Mouse (Mus musculus): ENCODE measurements around the gene Bmpr1b. TPM values are rescaled to one million over a fixed set of nuclear protein-coding genes. Genes with fewer than 3 reads are reported as not detected.

The Bmpr1b gene
- polyA plus RNA-seq, 2 experiments, result 8.8 to 11.7 TPM

GRCm38 (mm10) chr3:142061267-142061666 lies 108.0 kb downstream of the Bmpr1b start:
- 61% methylated on average over 5 of the region's 5 CpGs for WGBS
- ATAC-seq (ENCODE audit: low FRiP score, low read depth), result peak; percentile 15; the same call in 1 of the 2 replicates
- Histone ChIP-seq H3K9ac (ENCODE audit: low read depth, low read length, severe bottlenecking) (no peak overlapping the region), H3K27ac (replicated peaks; ENCODE audit: low read depth, low read length) (0 out of 2 replicates have a peak overlapping the region, but pooled peaks have one; percentile 9), H3K36me3 (ENCODE audit: control insufficient read depth, insufficient read depth, low read length) (no peaks in the 10 kb centered on the region), H3K9me3 (ENCODE audit: control insufficient read depth, low read length) (no peaks in the 10 kb centered on the region), H3K4me2 (replicated peaks; ENCODE audit: low read depth, low read length, severe bottlenecking) (peak overlapping the region; percentile 0; the same call in 1 of the 2 replicates), H3K4me3 (replicated peaks; ENCODE audit: low read length) (no peak overlapping the region), H3K4me1 (ENCODE audit: control insufficient read depth, insufficient read depth, low read length) (peaks cover 25% of the 10 kb centered on the region), H3K27me3 (ENCODE audit: control insufficient read depth, insufficient read depth, low read length) (no peaks in the 10 kb centered on the region)
- DNase-seq (ENCODE audit: low spot score), result peak; percentile 37
- no peak for TF ChIP-seq POLR2A (IDR thresholded peaks at IDR 0.05; ENCODE audit: borderline replicate concordance, extremely low read depth, insufficient read depth, insufficient read length)

GRCm38 (mm10) chr3:142059890-142060289 lies 109.3 kb downstream of the Bmpr1b start:
- WGBS, result 81% methylated on average over 3 of the region's 3 CpGs
- Histone ChIP-seq H3K4me3 (replicated peaks; ENCODE audit: low read length) (no peak overlapping the region), H3K27me3 (ENCODE audit: control insufficient read depth, insufficient read depth, low read length) (no peaks in the 10 kb centered on the region), H3K27ac (replicated peaks; ENCODE audit: low read depth, low read length) (no peak overlapping the region), H3K36me3 (ENCODE audit: control insufficient read depth, insufficient read depth, low read length) (no peaks in the 10 kb centered on the region), H3K9me3 (ENCODE audit: control insufficient read depth, low read length) (no peaks in the 10 kb centered on the region), H3K9ac (ENCODE audit: low read depth, low read length, severe bottlenecking) (no peak overlapping the region), H3K4me2 (replicated peaks; ENCODE audit: low read depth, low read length, severe bottlenecking) (no peak overlapping the region), H3K4me1 (ENCODE audit: control insufficient read depth, insufficient read depth, low read length) (peaks cover 25% of the 10 kb centered on the region)
- DNase-seq (ENCODE audit: low spot score) (no peak), ATAC-seq (ENCODE audit: low FRiP score, low read depth) (no peak)
- TF ChIP-seq POLR2A (IDR thresholded peaks at IDR 0.05; ENCODE audit: borderline replicate concordance, extremely low read depth, insufficient read depth, insufficient read length), result no peak

- H3K4me3 ChIP-seq (replicated peaks; ENCODE audit: low read length), result no peak overlapping the region
- H3K36me3 ChIP-seq (ENCODE audit: control insufficient read depth, insufficient read depth, low read length), result no peaks in the 10 kb centered on the region
- ATAC-seq (ENCODE audit: low FRiP score, low read depth) (no peak), DNase-seq (ENCODE audit: low spot score) (no peak)
- no peaks in the 10 kb centered on the region for H3K9me3 ChIP-seq (ENCODE audit: control insufficient read depth, low read length)
- H3K9ac ChIP-seq (ENCODE audit: low read depth, low read length, severe bottlenecking), result no peak overlapping the region
- WGBS, result 89% methylated on average over 2 of the region's 2 CpGs
- no peak overlapping the region for H3K27ac ChIP-seq (replicated peaks; ENCODE audit: low read depth, low read length)
- no peaks in the 10 kb centered on the region; the same call in 1 of the 2 replicates for H3K4me1 ChIP-seq (ENCODE audit: control insufficient read depth, insufficient read depth, low read length)
- H3K27me3 ChIP-seq (ENCODE audit: control insufficient read depth, insufficient read depth, low read length), result no peaks in the 10 kb centered on the region
- no peak for TF ChIP-seq POLR2A (IDR thresholded peaks at IDR 0.05; ENCODE audit: borderline replicate concordance, extremely low read depth, insufficient read depth, insufficient read length)
- H3K4me2 ChIP-seq (replicated peaks; ENCODE audit: low read depth, low read length, severe bottlenecking), result no peak overlapping the region
Observed at GRCm38 (mm10) chr3:142050681-142051080, 118.5 kb downstream of the Bmpr1b start.

- Histone ChIP-seq H3K36me3 (ENCODE audit: control insufficient read depth, insufficient read depth, low read length) (no peaks in the 10 kb centered on the region), H3K27me3 (ENCODE audit: control insufficient read depth, insufficient read depth, low read length) (no peaks in the 10 kb centered on the region), H3K9me3 (ENCODE audit: control insufficient read depth, low read length) (no peaks in the 10 kb centered on the region), H3K4me3 (replicated peaks; ENCODE audit: low read length) (no peak overlapping the region), H3K4me1 (ENCODE audit: control insufficient read depth, insufficient read depth, low read length) (no peaks in the 10 kb centered on the region; the same call in 1 of the 2 replicates), H3K9ac (ENCODE audit: low read depth, low read length, severe bottlenecking) (no peak overlapping the region), H3K4me2 (replicated peaks; ENCODE audit: low read depth, low read length, severe bottlenecking) (no peak overlapping the region), H3K27ac (replicated peaks; ENCODE audit: low read depth, low read length) (no peak overlapping the region)
- WGBS, result 84% methylated on average over 3 of the region's 3 CpGs
- DNase-seq (ENCODE audit: low spot score) (no peak), ATAC-seq (ENCODE audit: low FRiP score, low read depth) (no peak)
- TF ChIP-seq POLR2A (IDR thresholded peaks at IDR 0.05; ENCODE audit: borderline replicate concordance, extremely low read depth, insufficient read depth, insufficient read length), result no peak
Observed at GRCm38 (mm10) chr3:142049610-142050009, 119.6 kb downstream of the Bmpr1b start.

- DNase-seq (ENCODE audit: low spot score) (no peak), ATAC-seq (ENCODE audit: low FRiP score, low read depth) (no peak)
- Histone ChIP-seq H3K4me1 (ENCODE audit: control insufficient read depth, insufficient read depth, low read length) (no peaks in the 10 kb centered on the region), H3K9ac (ENCODE audit: low read depth, low read length, severe bottlenecking) (no peak overlapping the region), H3K4me3 (replicated peaks; ENCODE audit: low read length) (no peak overlapping the region), H3K27ac (replicated peaks; ENCODE audit: low read depth, low read length) (no peak overlapping the region), H3K4me2 (replicated peaks; ENCODE audit: low read depth, low read length, severe bottlenecking) (no peak overlapping the region), H3K27me3 (ENCODE audit: control insufficient read depth, insufficient read depth, low read length) (no peaks in the 10 kb centered on the region), H3K36me3 (ENCODE audit: control insufficient read depth, insufficient read depth, low read length) (no peaks in the 10 kb centered on the region), H3K9me3 (ENCODE audit: control insufficient read depth, low read length) (no peaks in the 10 kb centered on the region)
- 90% methylated on average over 5 of the region's 5 CpGs for WGBS
- no peak for TF ChIP-seq POLR2A (IDR thresholded peaks at IDR 0.05; ENCODE audit: borderline replicate concordance, extremely low read depth, insufficient read depth, insufficient read length)
Observed at GRCm38 (mm10) chr3:142049093-142049492, 120.1 kb downstream of the Bmpr1b start.

GRCm38 (mm10) chr3:142048493-142048892 lies 120.7 kb downstream of the Bmpr1b start:
- no peaks in the 10 kb centered on the region for H3K36me3 ChIP-seq (ENCODE audit: control insufficient read depth, insufficient read depth, low read length)
- no peak overlapping the region for H3K27ac ChIP-seq (replicated peaks; ENCODE audit: low read depth, low read length)
- no peak for TF ChIP-seq POLR2A (IDR thresholded peaks at IDR 0.05; ENCODE audit: borderline replicate concordance, extremely low read depth, insufficient read depth, insufficient read length)
- H3K4me1 ChIP-seq (ENCODE audit: control insufficient read depth, insufficient read depth, low read length), result no peaks in the 10 kb centered on the region
- DNase-seq (ENCODE audit: low spot score), result no peak
- WGBS, result 80% methylated on average over 6 of the region's 6 CpGs
- H3K27me3 ChIP-seq (ENCODE audit: control insufficient read depth, insufficient read depth, low read length), result no peaks in the 10 kb centered on the region
- no peak overlapping the region for H3K4me2 ChIP-seq (replicated peaks; ENCODE audit: low read depth, low read length, severe bottlenecking)
- no peaks in the 10 kb centered on the region for H3K9me3 ChIP-seq (ENCODE audit: control insufficient read depth, low read length)
- no peak for ATAC-seq (ENCODE audit: low FRiP score, low read depth)
- no peak overlapping the region for H3K9ac ChIP-seq (ENCODE audit: low read depth, low read length, severe bottlenecking)
- H3K4me3 ChIP-seq (replicated peaks; ENCODE audit: low read length), result no peak overlapping the region

Data from limb, embryonic 14.5 days (tissue).